Mouse (Mus musculus): ENCODE results near the gene Xrn1.

GRCm38 (mm10) chr9:96054878-96055277, 100.3 kb downstream of the Xrn1 start:
- TF ChIP-seq POLR2A (IDR thresholded peaks at IDR 0.05; ENCODE audit: borderline replicate concordance, control insufficient read depth, low read depth, low read length) (no peak), CTCF (IDR thresholded peaks at IDR 0.05; ENCODE audit: control insufficient read depth, insufficient read depth, low read length) (no peak)
